Mouse (Mus musculus) cortical plate, adult 2 months (tissue): ENCODE measurements around the gene Barhl1.

Experiments
- CTCF ChIP-seq: fragments of 200-500 bp; IDR thresholded peaks from 2 replicates; pipeline ENCODE4 v1.5.1; 2011; ENCODE audit warnings: mild to moderate bottlenecking, control low read depth, low read length; ENCODE audit not compliant: insufficient read depth; ENCODE audit errors: extremely low read depth
- POLR2A ChIP-seq: fragments of 200-500 bp; IDR thresholded peaks from 2 replicates; pipeline ENCODE4 v1.6.1; 2011; ENCODE audit warnings: mild to moderate bottlenecking, low read length, control low read depth; ENCODE audit not compliant: insufficient read depth; ENCODE audit errors: extremely low read depth

DNA sequence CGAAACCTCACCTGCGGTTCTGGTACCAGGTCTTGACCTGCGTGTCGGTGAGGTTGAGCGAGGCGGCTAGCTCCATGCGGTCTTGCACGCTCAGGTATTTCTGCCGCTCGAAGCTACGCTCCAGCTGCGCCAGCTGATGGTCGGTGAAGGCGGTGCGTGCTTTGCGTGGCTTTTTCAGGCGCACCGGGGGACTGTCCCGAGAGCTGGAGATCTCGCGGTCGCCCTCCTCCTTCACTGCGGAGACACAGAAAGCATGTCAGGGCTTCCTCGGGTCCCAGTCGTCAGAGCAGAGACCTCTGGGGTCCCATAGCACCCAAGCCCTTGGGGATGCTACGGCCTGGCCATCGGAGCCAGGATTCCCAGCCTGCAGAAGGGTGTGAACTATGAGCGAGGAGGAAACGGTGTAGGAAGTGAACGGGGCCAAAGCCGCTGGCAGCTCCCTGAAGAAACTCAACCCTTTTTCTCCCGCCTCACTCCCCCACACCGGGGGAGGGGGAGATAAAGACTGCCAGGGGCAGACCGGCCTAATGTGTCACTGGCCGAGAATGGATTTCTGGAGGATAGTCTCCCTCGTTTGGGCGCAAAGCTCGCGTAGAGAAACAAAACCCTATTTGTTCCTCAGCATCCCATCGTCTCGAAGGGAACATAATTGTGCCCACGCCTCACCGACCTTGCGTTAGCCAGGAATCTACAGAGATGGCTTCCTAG lies 5.0 kb downstream of the Barhl1 start:
- no peak for TF ChIP-seq CTCF
- no peak for TF ChIP-seq POLR2A
